Mouse (Mus musculus) ZHBTc4 (cell line): ENCODE results near the gene Notch2.

ENCODE experiments used
- DNase-seq: peaks from one replicate; pipeline ENCODE4 v3.0.0-alpha.2; 2011; ENCODE audit warnings: low read depth, low spot score

The Notch2 gene

GRCm38 (mm10) chr3:97993920-97994545 is 19.3 kb upstream of the Notch2 start:
- no peak for DNase-seq

- DNase-seq: no peak
Measured at GRCm38 (mm10) chr3:97994818-97995217, 18.5 kb upstream of the Notch2 start.

- DNase-seq: no peak
Measured at GRCm38 (mm10) chr3:97998349-97998748, 15.0 kb upstream of the Notch2 start.

GRCm38 (mm10) chr3:98003558-98003957 is 9.8 kb upstream of the Notch2 start:
- DNase-seq: no peak

GRCm38 (mm10) chr3:98004231-98004630 is 9.1 kb upstream of the Notch2 start:
- DNase-seq: no peak

GRCm38 (mm10) chr3:98005306-98005705 is 8.0 kb upstream of the Notch2 start:
- DNase-seq: no peak

- no peak for DNase-seq
Measured at GRCm38 (mm10) chr3:98006046-98006691, 7.2 kb upstream of the Notch2 start.

- no peak for DNase-seq
Measured at GRCm38 (mm10) chr3:98006973-98007372, 6.4 kb upstream of the Notch2 start.

- no peak for DNase-seq
Measured at GRCm38 (mm10) chr3:98008143-98008542, 5.2 kb upstream of the Notch2 start.

GRCm38 (mm10) chr3:98009190-98009840 is 4.0 kb upstream of the Notch2 start:
- no peak for DNase-seq

GRCm38 (mm10) chr3:98013086-98013400 is 284 bp upstream of the Notch2 start:
- DNase-seq: no peak

GRCm38 (mm10) chr3:98015205-98016171 is 2.2 kb downstream of the Notch2 start:
- DNase-seq: no peak

- no peak for DNase-seq
Measured at GRCm38 (mm10) chr3:98016901-98017591, 3.7 kb downstream of the Notch2 start.

- no peak for DNase-seq
Measured at GRCm38 (mm10) chr3:98018187-98018586, 4.9 kb downstream of the Notch2 start.

GRCm38 (mm10) chr3:98020431-98021229 is 7.3 kb downstream of the Notch2 start:
- no peak for DNase-seq

GRCm38 (mm10) chr3:98024288-98024848 is 11.0 kb downstream of the Notch2 start:
- DNase-seq: peak; percentile 95

GRCm38 (mm10) chr3:98025521-98025920 is 12.2 kb downstream of the Notch2 start:
- DNase-seq: no peak

GRCm38 (mm10) chr3:98025921-98026880 is 12.9 kb downstream of the Notch2 start:
- no peak for DNase-seq

- no peak for DNase-seq
Measured at GRCm38 (mm10) chr3:98027371-98027774, 14.0 kb downstream of the Notch2 start.
